Mouse (Mus musculus): Measurements from ENCODE around the gene Hspa1a. TPM values are rescaled to one million over a fixed set of nuclear protein-coding genes. Genes with fewer than 3 reads are reported as not detected.
"Not testable (repeated sequence)": the region's sequence is repeated elsewhere in the genome, so short reads cannot be mapped to it uniquely, and the experiment has no call there.

Hspa1a gene
- total RNA-seq (2021) = 1 to 10 TPM; 3.1 to 5.2 TPM

DNA sequence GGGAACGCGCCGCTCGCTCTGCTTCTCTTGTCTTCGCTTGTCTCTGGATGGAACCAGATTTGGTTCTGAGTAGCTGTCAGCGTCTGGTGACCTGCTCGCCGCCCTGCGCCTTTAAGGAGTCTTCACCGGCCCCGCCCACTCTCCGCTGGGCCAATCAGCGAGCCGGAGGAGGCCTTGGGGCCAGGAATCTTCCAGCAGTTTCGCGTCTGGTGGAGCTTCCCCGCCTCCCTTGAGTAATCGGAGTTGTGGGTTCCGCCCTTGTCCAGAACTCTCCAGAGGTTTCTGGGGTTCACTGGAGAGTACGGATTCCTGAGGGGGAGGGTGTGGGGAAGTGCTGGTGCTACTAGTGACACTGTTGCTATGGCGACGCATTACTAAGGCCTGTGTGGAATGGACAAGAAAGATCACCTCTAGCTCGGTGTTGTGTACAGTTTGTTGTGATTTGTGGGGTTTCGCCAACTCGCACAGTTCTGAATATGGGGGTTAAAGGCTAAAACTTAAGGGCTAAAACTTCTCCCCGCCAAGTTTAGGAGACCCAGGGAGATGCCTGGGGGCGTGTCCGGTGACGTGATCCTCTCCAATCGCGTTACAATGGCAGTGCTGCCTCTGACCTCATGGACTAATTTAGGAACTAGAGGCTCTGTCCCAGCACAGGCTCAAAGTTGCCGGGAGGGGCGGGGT, at the start of gene Hspa1a, which contains the start of gene Hspa1l:
TSS of gene Hspa1a (minus strand) at position 88 of the 681 bp plus-strand sequence.
TSS of gene Hspa1l (plus strand) at position 635 of the 681 bp plus-strand sequence.
- intact Hi-C loops (cut with DNase I) = not testable (repeated sequence)
- peak; percentile 50 for DNase-seq

DNA sequence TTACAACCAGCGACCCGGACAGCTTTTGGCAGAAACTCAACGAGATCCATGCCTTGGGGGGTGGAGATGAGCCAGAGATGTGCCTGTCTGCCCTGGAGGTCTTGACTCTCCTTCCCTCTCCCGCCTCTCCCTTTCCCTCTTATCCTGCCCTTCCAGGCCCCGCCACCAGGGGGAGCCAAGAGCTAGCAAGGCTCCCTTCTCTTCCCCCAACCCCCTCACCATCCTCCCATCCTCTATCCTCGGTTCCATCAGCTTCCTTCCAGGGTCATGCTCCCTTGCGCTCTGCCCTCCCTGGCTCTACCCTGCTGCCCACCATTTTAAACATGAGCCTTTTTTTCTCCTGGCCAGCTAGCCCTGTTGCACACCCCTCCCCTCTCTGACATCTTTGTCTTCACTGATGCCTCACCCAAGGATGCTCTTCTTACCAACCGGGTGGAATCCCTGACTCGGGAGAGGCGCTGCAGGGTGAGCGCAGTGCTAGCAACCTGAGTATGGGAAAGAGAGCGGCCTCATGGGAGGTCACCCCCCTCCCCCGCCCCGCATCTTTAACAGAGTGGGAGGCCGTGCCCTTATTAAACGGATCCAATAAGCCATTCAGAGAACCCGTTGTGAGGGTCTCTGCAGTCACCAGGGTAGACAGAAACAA, 49.3 kb upstream of the Hspa1a start:
- DNase-seq = peak; percentile 95
- intact Hi-C loops (cut with DNase I) = loop anchor here (1.0 kb wide), 1 partner anchor 38 kb away; the partner anchor contains the start of gene Ddah2

DNA sequence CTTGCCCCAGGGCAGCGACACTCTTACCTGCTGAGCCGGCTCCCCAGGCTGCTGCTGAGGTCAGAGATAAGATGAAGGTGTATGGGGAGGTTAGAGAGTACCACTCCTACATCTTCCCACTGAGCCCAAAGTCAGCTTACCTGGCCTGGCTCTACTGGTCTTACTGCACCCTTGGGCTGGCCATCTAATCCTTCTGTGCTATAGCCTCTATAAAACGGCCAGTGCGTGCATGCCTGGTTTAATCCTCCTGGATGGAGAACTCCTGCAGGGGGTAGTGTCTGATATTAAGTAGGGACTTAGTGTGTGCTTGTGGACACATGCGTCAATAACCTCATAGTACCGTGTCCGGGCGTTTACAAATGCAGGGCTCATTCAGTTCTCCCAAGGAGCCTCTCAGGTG, 48.6 kb upstream of the Hspa1a start:
- intact Hi-C loops (cut with DNase I) = no loop called here

GRCm38 (mm10) chr17:35019894-35020293, 47.9 kb upstream of the Hspa1a start:
- intact Hi-C loops (cut with DNase I) = no loop called here
- no peak for DNase-seq

More for the DNA sequence above, 48.6 kb upstream of the Hspa1a start:
- DNase-seq = no peak

GRCm38 (mm10) chr17:35018171-35018570, 46.2 kb upstream of the Hspa1a start:
- intact Hi-C loops (cut with DNase I) = no loop called here
- DNase-seq = no peak

DNA sequence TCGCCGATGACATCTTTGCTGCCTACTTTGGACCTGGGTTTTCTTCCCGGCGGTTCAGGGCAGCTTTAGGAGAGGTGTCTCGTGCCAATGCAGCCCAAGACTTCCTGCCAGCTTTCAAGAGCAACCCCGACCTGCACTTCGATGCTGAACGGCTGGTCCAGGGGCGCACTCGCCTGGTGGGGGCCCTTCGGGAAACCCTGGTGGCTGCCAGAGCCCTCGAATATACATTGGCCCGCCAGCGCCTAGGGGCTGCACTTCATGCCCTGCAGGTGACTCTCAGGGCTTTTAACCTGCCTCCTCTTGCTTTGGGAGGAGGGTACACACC, 45.7 kb upstream of the Hspa1a start:
- DNase-seq = no peak
- intact Hi-C loops (cut with DNase I) = no loop called here

DNA sequence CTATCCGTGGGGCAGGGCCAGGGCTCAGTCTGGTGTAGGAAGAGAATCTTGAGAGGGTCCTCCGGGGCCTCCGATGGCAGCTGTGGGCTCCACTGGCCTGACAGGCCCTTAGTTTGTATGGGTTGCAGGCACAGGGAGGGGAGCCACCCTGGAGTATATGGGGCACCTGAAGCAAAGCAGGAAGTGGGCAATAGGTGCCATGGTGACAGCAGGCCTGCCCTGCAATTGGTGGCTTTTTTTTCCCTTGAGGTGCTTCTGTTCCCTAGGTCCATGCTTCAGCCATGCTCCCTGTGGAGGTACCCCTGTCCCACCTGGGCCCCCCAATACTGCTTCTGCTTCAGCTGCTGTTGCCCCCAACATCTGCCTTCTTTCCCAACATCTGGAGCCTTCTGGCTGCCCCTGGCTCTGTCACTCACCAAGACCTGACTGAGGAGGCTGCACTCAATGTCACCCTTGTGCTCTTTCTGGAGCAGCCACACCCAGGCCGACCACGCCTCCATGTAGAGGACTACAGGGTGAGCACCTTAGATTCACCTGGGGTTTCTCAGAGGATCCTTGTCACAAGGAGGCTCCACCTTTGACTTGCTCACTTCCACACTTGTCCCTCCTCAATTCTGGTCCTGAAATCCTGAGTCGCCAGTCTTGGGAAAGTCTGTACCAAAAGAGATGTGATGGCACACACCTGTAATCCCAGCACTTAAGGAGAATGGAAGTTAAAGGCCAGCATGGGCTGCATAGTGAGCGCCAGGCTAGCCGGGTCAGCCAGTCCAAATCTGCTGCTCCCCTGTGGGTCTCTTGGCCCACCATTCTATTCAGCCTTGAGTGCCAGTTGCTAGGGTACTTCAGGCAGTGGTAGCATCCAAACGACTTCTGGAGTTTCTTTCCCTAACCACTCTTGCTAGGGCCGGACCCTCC, 45.1 kb upstream of the Hspa1a start:
- intact Hi-C loops (cut with DNase I) = no loop called here
- no peak for DNase-seq

GRCm38 (mm10) chr17:35016376-35016775, 44.4 kb upstream of the Hspa1a start, which contains the start of gene Vwa7:
Gene Vwa7, plus strand, starts transcription at chr17:35016579.
- intact Hi-C loops (cut with DNase I) = no loop called here

GRCm38 (mm10) chr17:35015296-35015695, 43.3 kb upstream of the Hspa1a start:
- no peak for DNase-seq
- intact Hi-C loops (cut with DNase I) = no loop called here

More at GRCm38 (mm10) chr17:35016376-35016775, 44.4 kb upstream of the Hspa1a start, which contains the start of gene Vwa7:
- DNase-seq = peak; percentile 92

- DNase-seq = no peak
- intact Hi-C loops (cut with DNase I) = loop anchor here (5.0 kb wide), 1 partner anchor 99 kb away; no protein-coding TSS in a partner anchor
Measured at GRCm38 (mm10) chr17:35013221-35013620, 41.3 kb upstream of the Hspa1a start.

DNA sequence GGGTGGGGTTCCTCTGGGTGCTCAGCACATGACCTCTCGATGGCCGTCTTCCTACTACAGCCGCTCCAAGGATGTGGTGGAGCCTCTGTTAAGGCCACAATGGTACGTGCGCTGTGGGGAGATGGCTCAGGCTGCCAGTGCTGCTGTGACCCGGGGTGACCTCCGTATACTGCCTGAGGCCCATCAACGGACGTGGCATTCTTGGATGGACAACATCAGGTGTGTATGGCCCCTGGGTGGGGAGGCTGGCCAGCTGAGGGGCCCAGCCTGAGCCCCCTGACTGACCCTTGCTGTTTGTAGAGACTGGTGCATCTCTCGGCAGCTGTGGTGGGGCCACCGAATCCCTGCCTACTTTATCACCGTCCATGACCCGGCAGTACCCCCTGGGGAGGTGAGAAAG, 40.5 kb upstream of the Hspa1a start:
- intact Hi-C loops (cut with DNase I) = loop anchor here (5.0 kb wide), 1 partner anchor 100 kb away; no protein-coding TSS in a partner anchor

GRCm38 (mm10) chr17:35011440-35011839, 39.5 kb upstream of the Hspa1a start:
- intact Hi-C loops (cut with DNase I) = loop anchor here (5.0 kb wide), 1 partner anchor 101 kb away; no protein-coding TSS in a partner anchor
- DNase-seq = no peak

More for the DNA sequence above, 40.5 kb upstream of the Hspa1a start:
- no peak for DNase-seq

DNA sequence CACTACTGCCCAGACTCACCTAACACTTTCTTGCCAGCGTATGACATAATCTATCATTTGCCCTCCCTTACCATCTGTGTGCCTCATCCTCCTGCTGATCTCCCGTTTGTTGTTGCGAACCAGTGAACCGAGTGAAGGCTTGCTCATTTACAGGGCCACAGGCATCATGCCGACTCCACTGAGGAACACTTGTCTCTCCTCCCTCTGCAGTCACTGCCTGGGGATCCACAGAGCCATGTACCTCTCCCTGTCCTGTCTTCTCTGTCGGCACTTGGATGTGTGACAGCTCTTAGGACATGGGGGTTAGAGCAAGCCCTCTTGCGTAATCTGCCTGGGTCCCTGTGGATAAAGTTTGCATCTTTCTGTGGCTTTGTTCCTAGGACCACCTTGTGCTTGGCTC, 37.6 kb upstream of the Hspa1a start:
- intact Hi-C loops (cut with DNase I) = no loop called here
- no peak for DNase-seq

GRCm38 (mm10) chr17:35007387-35007991, 35.5 kb upstream of the Hspa1a start:
- DNase-seq = no peak
- intact Hi-C loops (cut with DNase I) = no loop called here

- intact Hi-C loops (cut with DNase I); DNase-seq: not testable (repeated sequence)
Measured at GRCm38 (mm10) chr17:35005902-35006301, 33.9 kb upstream of the Hspa1a start.

DNA sequence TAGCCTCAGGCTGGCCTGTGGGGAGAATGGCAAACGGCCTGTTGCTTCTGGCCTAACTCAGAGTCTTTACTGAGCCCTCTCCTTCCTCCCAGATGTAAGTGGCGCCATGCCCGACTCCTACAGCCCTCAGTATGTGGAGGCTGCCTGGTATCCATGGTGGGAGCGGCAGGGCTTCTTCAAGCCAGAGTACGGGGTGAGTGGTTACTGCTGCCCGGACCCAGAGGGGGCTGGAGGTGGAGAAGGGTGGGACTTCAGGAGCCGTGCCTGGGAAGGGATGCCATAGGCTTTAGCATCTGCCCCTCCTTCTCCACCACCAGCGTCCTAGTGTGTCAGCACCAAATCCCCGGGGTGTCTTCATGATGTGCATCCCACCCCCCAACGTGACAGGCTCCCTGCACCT, 33.2 kb upstream of the Hspa1a start:
- intact Hi-C loops (cut with DNase I) = no loop called here
- DNase-seq = no peak

- intact Hi-C loops (cut with DNase I) = no loop called here
- no peak for DNase-seq
Measured at GRCm38 (mm10) chr17:35004075-35004717, 32.2 kb upstream of the Hspa1a start.

DNA sequence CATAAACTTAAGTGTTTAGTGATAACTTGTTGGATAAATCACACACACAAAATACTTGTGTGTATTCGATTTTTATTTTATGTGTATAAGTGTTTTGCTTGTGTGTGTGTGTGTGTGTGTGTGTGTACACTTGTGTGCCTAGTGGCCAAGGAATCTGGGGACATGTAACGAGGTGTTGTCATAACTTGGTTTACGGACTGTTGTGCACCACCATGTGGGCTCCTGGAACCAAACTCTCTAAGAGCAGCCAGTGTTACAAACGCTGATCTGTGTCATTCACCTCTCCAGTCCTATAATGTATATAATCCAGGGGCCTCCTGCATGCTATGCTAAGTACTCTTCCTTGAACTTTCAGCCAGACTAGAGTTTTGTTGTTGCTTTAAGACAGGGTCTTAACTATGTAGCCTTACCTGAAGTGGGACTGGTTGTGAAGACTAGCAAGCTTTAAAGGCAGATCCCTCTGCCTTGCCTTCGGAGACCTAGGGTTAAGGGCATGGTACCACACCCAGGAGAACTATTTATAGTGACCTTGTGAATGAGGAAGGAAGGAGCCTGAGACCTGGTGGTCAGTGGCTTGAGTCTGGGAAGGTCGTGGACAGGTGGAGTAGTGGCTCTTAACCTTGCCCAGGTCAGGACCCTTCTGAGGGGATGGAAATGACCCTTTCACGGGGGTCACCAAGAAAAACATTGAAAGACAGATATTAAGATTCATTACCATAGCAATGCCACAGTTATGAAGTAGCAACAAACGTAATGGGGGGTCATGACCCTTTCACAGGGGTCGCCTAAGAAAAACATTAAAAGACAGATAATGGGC, 31.3 kb upstream of the Hspa1a start:
- DNase-seq = no peak
- intact Hi-C loops (cut with DNase I) = loop anchor here (2.0 kb wide), 1 partner anchor 70 kb away; no protein-coding TSS in a partner anchor
